Mouse (Mus musculus) liver, embryonic 14.5 days (tissue): ENCODE data around the gene Fosb. TPM values are rescaled to one million over a fixed set of nuclear protein-coding genes. Genes with fewer than 3 reads are reported as not detected.

Source experiments
- ATAC-seq: fragments of 200-750 bp; cut with Nextera tagmentation; 2 replicates; pipeline ENCODE4 v1.8.0; 2017; ENCODE audit warnings: moderate number of reproducible peaks, mild to moderate bottlenecking, moderate library complexity; ENCODE audit not compliant: insufficient read depth
- DNase-seq, 3 experiments: peaks; one replicate each; pipeline ENCODE4 v3.0.0-alpha.2; 2012 to 2013; ENCODE audit warnings: low read depth in 3 of 3, low spot score in 3 of 3
- H3K27ac ChIP-seq: fragments of 300-500 bp; sonication (generic); 2 replicates; pipeline ENCODE4 v1.5.1; 2014; ENCODE audit warnings: moderate library complexity, mild to moderate bottlenecking, control low read depth, inconsistent platforms
- H3K27me3 ChIP-seq: fragments of 300-500 bp; sonication (generic); 2 replicates; pipeline ENCODE4 v1.6.1; 2014; ENCODE audit warnings: mild to moderate bottlenecking, low read length, moderate library complexity; ENCODE audit not compliant: control insufficient read depth, insufficient read depth
- H3K36me3 ChIP-seq: fragments of 300-500 bp; sonication (generic); replicated peaks from 2 replicates; pipeline ENCODE4 v1.6.1; 2014; ENCODE audit warnings: low read depth; ENCODE audit not compliant: control insufficient read depth, insufficient read depth
- H3K4me1 ChIP-seq, 2 experiments: fragments of 200-500 bp in 1 of 2; fragments of 300-500 bp in 1 of 2; sonication (generic) in 1 of 2; replicated peaks; 2 replicates each; pipeline ENCODE4 v1.6.1; 2012 to 2014; ENCODE audit warnings: antibody characterized with exemption in 1 of 2, inconsistent platforms in 1 of 2, low read length in 1 of 2; ENCODE audit not compliant: control insufficient read depth in 2 of 2, insufficient read depth in 2 of 2
- H3K4me2 ChIP-seq: fragments of 300-500 bp; sonication (generic); 2 replicates; pipeline ENCODE4 v1.6.1; 2014; ENCODE audit warnings: low read depth, mild to moderate bottlenecking, control low read depth, moderate library complexity
- H3K4me3 ChIP-seq, 2 experiments: fragments of 200-500 bp in 1 of 2; fragments of 300-500 bp in 1 of 2; sonication (generic) in 1 of 2; 2 replicates each; pipeline ENCODE4 v1.5.1; 2012 to 2014; ENCODE audit warnings: low read depth in 2 of 2, low read length in 2 of 2, mild to moderate bottlenecking in 2 of 2, control low read depth in 1 of 2, inconsistent platforms in 1 of 2, moderate library complexity in 1 of 2; ENCODE audit not compliant: insufficient read depth in 1 of 2
- H3K9ac ChIP-seq: fragments of 300-500 bp; sonication (generic); replicated peaks from 2 replicates; pipeline ENCODE4 v1.6.1; 2014; ENCODE audit warnings: mild to moderate bottlenecking, control low read depth, moderate library complexity
- H3K9me3 ChIP-seq: fragments of 300-500 bp; sonication (generic); 2 replicates; pipeline ENCODE4 v1.6.1; 2016; ENCODE audit warnings: low read length, mixed read lengths; ENCODE audit not compliant: control insufficient read depth
- CTCF ChIP-seq: IDR thresholded peaks from 2 replicates; pipeline ENCODE4 v1.5.1; 2016; ENCODE audit warnings: antibody characterized with exemption, low read depth, control low read depth
- EP300 ChIP-seq: IDR thresholded peaks from 2 replicates; pipeline ENCODE4 v1.6.1; 2016; ENCODE audit warnings: antibody characterized with exemption, low read depth
- WGBS: fragments of 180-500 bp; shearing (Covaris S2); extraction: QIAGEN DNeasy Blood & Tissue Kit; methylation state at CpG from one replicate; pipeline ENCODE4 v1.1.7; 2014; ENCODE audit not compliant: insufficient replicate concordance; 5-methylcytosine and 5-hydroxymethylcytosine counted together
- polyA plus RNA-seq, 2 experiments: library from polyadenylated mRNA; depleted of rRNA in 1 of 2; stranded (reverse) in 1 of 2; unstranded in 1 of 2; fragments of >200 nt; fragmentation: Nextera tagmentation in 1 of 2; extraction: Ambion mirVana in 1 of 2; gene quantifications; 2 replicates each; pipeline versions ENCODE4 v1.2.1 to v1.2.3; 2012 to 2014

Fosb gene
- polyA plus RNA-seq, 2 experiments, result 0.03 TPM; not detected in 1

DNA sequence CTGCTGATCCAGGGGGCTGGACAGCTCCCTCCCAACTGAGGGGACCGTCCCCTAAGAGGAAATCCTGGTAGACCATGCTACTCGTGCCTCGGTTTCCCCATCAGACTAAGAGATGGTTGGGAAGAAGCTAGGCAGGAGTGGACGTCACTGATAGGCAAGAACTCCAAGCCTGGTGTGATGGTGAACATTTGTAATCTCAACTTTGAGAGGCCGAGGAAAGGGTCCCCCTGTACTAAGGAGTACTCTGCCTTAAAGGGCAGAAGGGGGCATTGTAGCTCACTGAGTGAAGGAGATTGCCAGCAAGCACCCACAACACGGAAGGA is 4.5 kb downstream of the Fosb start:
- H3K9me3 ChIP-seq, result no peaks in the 10 kb centered on the region
- DNase-seq, result no peak
- H3K36me3 ChIP-seq, result no peaks in the 10 kb centered on the region
- H3K4me2 ChIP-seq, result no peak overlapping the region
- H3K27ac ChIP-seq, result no peak overlapping the region
- ATAC-seq, result no peak
- peaks cover 71% of the 10 kb centered on the region for H3K27me3 ChIP-seq
- H3K4me3 ChIP-seq, result no peak overlapping the region
- H3K9ac ChIP-seq, result no peak overlapping the region
- 9% methylated on average over 6 of the region's 6 CpGs for WGBS
- no peak for TF ChIP-seq EP300
- TF ChIP-seq CTCF, result no peak
- H3K4me1 ChIP-seq, result peaks cover 6 to 11% of the 10 kb centered on the region in 2 experiments; a peak in 3 of 4 replicates

DNA sequence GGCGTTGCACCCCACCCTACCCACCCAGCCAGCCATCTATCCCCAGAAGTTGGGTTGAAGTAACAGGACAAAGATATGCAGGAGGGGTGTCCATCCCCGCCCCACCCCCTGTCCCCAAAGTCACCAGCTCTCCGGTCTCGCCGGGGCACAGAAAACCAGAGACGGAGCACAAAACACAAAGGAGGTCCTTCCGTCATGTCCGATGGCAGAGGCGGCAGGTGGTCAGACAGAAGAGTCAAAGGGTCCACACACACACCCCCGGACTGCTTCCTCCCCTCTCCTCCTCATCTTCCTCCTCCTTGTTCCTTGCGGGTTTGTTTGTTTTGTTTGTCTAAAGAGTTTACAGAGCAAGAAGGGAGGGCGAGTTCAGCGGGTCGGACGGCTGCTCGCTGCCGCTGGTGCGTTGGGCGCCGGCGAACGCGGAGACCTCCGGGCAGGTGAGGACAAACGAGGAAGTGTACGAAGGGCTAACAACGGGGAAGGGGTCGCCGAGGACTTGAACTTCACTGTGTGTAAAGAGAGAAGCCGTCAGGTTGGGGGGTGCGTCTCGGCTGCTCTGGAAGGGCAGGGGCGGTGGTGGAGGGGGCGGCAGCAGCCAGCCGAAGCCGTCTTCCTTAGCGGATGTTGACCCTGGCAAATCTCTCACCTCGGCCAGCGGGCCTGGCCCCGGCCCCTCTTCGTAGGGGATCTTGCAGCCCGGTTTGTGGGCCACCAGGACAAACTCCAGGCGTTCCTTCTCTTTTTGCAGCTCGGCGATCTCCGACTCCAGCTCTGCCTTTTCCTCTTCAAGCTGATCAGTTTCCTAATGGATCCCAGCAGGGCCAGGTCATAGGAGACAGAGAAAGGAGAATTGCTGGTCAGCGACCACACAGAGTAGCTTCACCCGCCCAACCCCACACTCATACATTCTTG is 5.1 kb downstream of the Fosb start:
- Histone ChIP-seq H3K9ac (no peak overlapping the region), H3K4me3 (peak overlapping the region in 1 of 2 experiments; percentile 10; a peak in 2 of 4 replicates), H3K4me2 (peak overlapping the region; percentile 26), H3K27me3 (peaks cover 71% of the 10 kb centered on the region), H3K36me3 (no peaks in the 10 kb centered on the region), H3K4me1 (peaks cover 6 to 11% of the 10 kb centered on the region in 2 experiments; a peak in 3 of 4 replicates), H3K27ac (no peak overlapping the region), H3K9me3 (no peaks in the 10 kb centered on the region)
- ATAC-seq (no peak), DNase-seq (no peak)
- no peak for TF ChIP-seq EP300
- TF ChIP-seq CTCF, result no peak
- WGBS, result 2% methylated on average over 48 of the region's 48 CpGs

DNA sequence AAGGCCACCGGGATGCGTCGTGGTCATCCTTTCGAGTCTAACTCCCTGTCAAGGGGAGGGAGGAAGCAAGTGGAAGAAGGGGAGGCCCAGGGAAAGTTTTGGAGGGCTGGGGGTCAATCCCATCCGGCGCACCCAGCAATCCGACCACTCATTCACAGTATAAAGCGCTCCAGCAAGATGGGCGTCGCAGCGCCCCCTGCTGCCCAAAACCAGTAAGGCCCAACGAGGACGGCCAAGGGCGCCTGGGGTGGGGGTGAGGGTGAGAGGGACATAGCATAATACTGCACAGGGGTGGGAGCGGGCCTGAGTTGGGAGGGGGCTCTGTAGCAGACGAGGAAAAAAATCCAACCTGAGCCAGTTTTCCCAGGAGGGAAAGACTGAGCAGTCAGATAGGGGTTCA is 6.1 kb downstream of the Fosb start:
- 2% methylated on average over 16 of the region's 16 CpGs for WGBS
- H3K27me3 ChIP-seq, result peaks cover 64% of the 10 kb centered on the region
- no peaks in the 10 kb centered on the region for H3K9me3 ChIP-seq
- no peak overlapping the region for H3K27ac ChIP-seq
- peaks cover 5 to 6% of the 10 kb centered on the region in 2 experiments; a peak in 3 of 4 replicates for H3K4me1 ChIP-seq
- H3K4me2 ChIP-seq, result peak overlapping the region; percentile 28; the same call in 1 of the 2 replicates
- DNase-seq, result no peak
- H3K36me3 ChIP-seq, result no peaks in the 10 kb centered on the region
- TF ChIP-seq CTCF (peak; percentile 94), EP300 (no peak)
- H3K9ac ChIP-seq, result no peak overlapping the region
- no peak for ATAC-seq
- H3K4me3 ChIP-seq, result no peak overlapping the region

DNA sequence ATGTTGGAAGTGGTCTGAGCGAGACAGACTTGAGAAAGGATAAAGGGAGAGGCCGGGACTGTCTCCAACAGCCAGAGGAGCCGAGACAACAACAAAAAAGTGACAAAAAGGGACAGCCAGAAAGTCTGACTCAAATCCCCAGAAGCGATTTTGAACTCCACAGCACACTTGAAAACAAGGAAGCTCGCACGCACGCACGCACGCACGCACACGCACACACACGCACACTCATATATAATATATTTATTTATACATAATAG is 6.9 kb downstream of the Fosb start:
- H3K36me3 ChIP-seq, result no peaks in the 10 kb centered on the region
- WGBS, result 72% methylated on average over 12 of the region's 12 CpGs
- DNase-seq, result no peak
- no peaks in the 10 kb centered on the region for H3K9me3 ChIP-seq
- TF ChIP-seq CTCF, result no peak
- TF ChIP-seq EP300, result no peak
- no peak overlapping the region for H3K9ac ChIP-seq
- no peak overlapping the region for H3K27ac ChIP-seq
- no peak overlapping the region for H3K4me3 ChIP-seq
- no peak for ATAC-seq
- H3K4me1 ChIP-seq, result peaks cover 1 to 3% of the 10 kb centered on the region in 2 experiments; a peak in 2 of 4 replicates
- H3K27me3 ChIP-seq, result peaks cover 64% of the 10 kb centered on the region
- H3K4me2 ChIP-seq, result no peak overlapping the region

DNA sequence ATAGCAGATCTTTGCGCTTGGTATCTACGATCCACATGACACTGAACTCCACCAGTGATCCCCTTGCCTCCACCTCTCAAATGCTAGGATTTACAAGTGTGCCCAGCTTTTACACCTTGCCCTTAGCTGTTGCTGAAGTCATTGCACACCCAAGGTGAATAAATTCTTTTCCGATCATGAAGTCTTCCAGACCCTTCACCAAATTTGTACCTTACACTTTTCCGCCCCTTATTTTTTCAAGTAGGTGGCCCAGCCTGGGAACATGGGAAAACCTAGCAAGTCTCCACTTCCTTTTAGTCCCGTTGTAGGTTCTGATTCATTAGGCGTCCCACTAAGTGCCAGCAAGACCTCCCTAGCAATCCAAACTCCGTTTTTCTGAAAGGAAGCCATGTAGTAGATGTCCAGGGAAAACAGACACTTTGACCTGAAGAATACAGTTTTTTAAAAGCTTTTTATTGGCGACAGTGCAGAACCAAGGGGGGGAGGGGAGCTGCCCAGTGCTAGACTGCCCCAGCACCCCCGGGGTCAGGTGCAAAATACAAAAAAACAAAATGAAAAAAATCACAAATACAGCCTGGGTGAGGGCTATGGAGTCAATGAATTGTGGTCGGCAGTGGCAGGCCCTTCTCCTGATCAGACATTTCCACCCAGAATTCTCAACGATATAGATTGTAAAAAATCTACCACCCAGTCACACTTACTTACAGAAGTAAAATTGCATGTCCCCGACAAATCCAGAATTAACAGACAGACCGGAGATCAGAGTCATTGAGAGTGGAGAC is 7.4 kb downstream of the Fosb start:
- TF ChIP-seq CTCF, result no peak
- no peak for TF ChIP-seq EP300
- H3K4me2 ChIP-seq, result no peak overlapping the region
- DNase-seq, result no peak

More for the DNA sequence above, 7.4 kb downstream of the Fosb start:
- Histone ChIP-seq H3K9ac (no peak overlapping the region; the same call in 1 of the 2 replicates), H3K4me3 (no peak overlapping the region), H3K4me1 (peaks cover 0 to 3% of the 10 kb centered on the region in 2 experiments; a peak in 1 of 4 replicates), H3K9me3 (no peaks in the 10 kb centered on the region), H3K27me3 (peaks cover 63% of the 10 kb centered on the region), H3K27ac (no peak overlapping the region), H3K36me3 (no peaks in the 10 kb centered on the region)
- no peak for ATAC-seq
- 36% methylated on average over 13 of the region's 13 CpGs for WGBS
